Mouse (Mus musculus) heart, postnatal 0 days (tissue): Measurements from ENCODE around the gene Gm47429. TPM values are rescaled to one million over a fixed set of nuclear protein-coding genes. Genes with fewer than 3 reads are reported as not detected.

Source experiments
- ATAC-seq: fragments of 200-750 bp; cut with Nextera tagmentation; 2 replicates; pipeline ENCODE4 v1.8.0; 2017; ENCODE audit warnings: low read depth, moderate number of reproducible peaks, moderate library complexity; ENCODE audit not compliant: insufficient read depth
- DNase-seq: peaks from one replicate; pipeline ENCODE4 v3.0.0-alpha.2; 2016; ENCODE audit warnings: low spot score
- H3K27ac ChIP-seq: fragments of 300-500 bp; sonication (generic); 2 replicates; pipeline ENCODE4 v1.5.1; 2014; ENCODE audit warnings: low read depth, mild to moderate bottlenecking
- H3K27me3 ChIP-seq: fragments of 300-500 bp; sonication (generic); 2 replicates; pipeline ENCODE4 v1.6.1; 2014; ENCODE audit warnings: low read length, mixed read lengths; ENCODE audit not compliant: control insufficient read depth, insufficient read depth
- H3K36me3 ChIP-seq: fragments of 300-500 bp; sonication (generic); replicated peaks from 2 replicates; pipeline ENCODE4 v1.6.1; 2014; ENCODE audit warnings: low read length, mixed read lengths; ENCODE audit not compliant: control insufficient read depth, insufficient read depth
- H3K4me1 ChIP-seq: fragments of 300-500 bp; sonication (generic); 2 replicates; pipeline ENCODE4 v1.6.1; 2014; ENCODE audit warnings: antibody characterized with exemption; ENCODE audit not compliant: control insufficient read depth, insufficient read depth
- H3K4me2 ChIP-seq: fragments of 300-500 bp; sonication (generic); 2 replicates; pipeline ENCODE4 v1.6.1; 2014; ENCODE audit warnings: low read depth, mild to moderate bottlenecking, low read length, moderate library complexity
- H3K4me3 ChIP-seq: fragments of 300-500 bp; sonication (generic); 2 replicates; pipeline ENCODE4 v1.5.1; 2014; ENCODE audit warnings: low read depth, low read length
- H3K9ac ChIP-seq: fragments of 300-500 bp; sonication (generic); replicated peaks from 2 replicates; pipeline ENCODE4 v1.6.1; 2014; ENCODE audit warnings: low read depth, low read length, mixed read lengths
- H3K9me3 ChIP-seq: fragments of 300-500 bp; sonication (generic); replicated peaks from 2 replicates; pipeline ENCODE4 v1.6.1; 2016; ENCODE audit warnings: low read length; ENCODE audit not compliant: control insufficient read depth
- CTCF ChIP-seq: IDR thresholded peaks from 2 replicates; pipeline ENCODE4 v1.5.1; 2016; ENCODE audit warnings: antibody characterized with exemption, control low read depth, low read depth
- EP300 ChIP-seq: IDR thresholded peaks from 2 replicates; pipeline ENCODE4 v1.6.1; 2016; ENCODE audit warnings: antibody characterized with exemption, low read depth
- WGBS: fragments of 180-500 bp; shearing (Covaris S2); extraction: QIAGEN DNeasy Blood & Tissue Kit; methylation state at CpG from one replicate; pipeline ENCODE4 v1.1.7; 2014; 5-methylcytosine and 5-hydroxymethylcytosine counted together
- polyA plus RNA-seq: library from polyadenylated mRNA; unstranded; fragments of >200 nt; fragmentation: Nextera tagmentation; extraction: Ambion mirVana; gene quantifications from 2 replicates; pipeline ENCODE4 v1.2.1, GENCODE M21; 2015
- total RNA-seq: library from RNA; depleted of rRNA; stranded (reverse); fragments of >200 nt; gene quantifications from 2 replicates; pipeline ENCODE4 v1.2.3, GENCODE M21; 2014; ENCODE audit warnings: low replicate concordance; rRNA removed

Gene Gm47429
- total and polyA plus RNA-seq, 2 experiments from 2014 or later = not detected

- DNase-seq (no peak), ATAC-seq (no peak)
- Histone ChIP-seq H3K9me3 (no peaks in the 10 kb centered on the region), H3K27ac (no peak overlapping the region), H3K4me3 (peak overlapping the region; percentile 91), H3K4me2 (peak overlapping the region; percentile 87), H3K27me3 (no peaks in the 10 kb centered on the region), H3K9ac (peak overlapping the region; percentile 82), H3K36me3 (peaks cover 26% of the 10 kb centered on the region), H3K4me1 (no peaks in the 10 kb centered on the region; the same call in 1 of the 2 replicates)
- TF ChIP-seq EP300 (no peak), CTCF (no peak)
- WGBS = 32% methylated on average over 3 of the region's 3 CpGs
Measured at GRCm38 (mm10) chr13:50418421-50418820, 25.3 kb downstream of the Gm47429 start.

GRCm38 (mm10) chr13:50417389-50418183 lies 26.1 kb downstream of the Gm47429 start, which contains the start of gene Fbxw17:
Fbxw17 (plus strand) TSS chr13:50417864.
- H3K9ac ChIP-seq = peak within 1 kb of the TSS; percentile 82
- DNase-seq (peak; percentile 81), ATAC-seq (peak; percentile 96)
- H3K4me3 ChIP-seq = peak within 1 kb of the TSS; percentile 91
- H3K4me2 ChIP-seq = peak within 1 kb of the TSS; percentile 87
- TF ChIP-seq CTCF (no peak), EP300 (no peak)
- H3K4me1 ChIP-seq = no peaks in the 10 kb centered on the region; the same call in 1 of the 2 replicates
- no peaks in the 10 kb centered on the region for H3K27me3 ChIP-seq
- no peaks in the 10 kb centered on the region for H3K9me3 ChIP-seq
- peak within 1 kb of the TSS; percentile 26; the same call in 1 of the 2 replicates for H3K27ac ChIP-seq
- 12% methylated on average over 32 of the region's 35 CpGs for WGBS
- H3K36me3 ChIP-seq = peaks cover 17% of the 10 kb centered on the region; the same call in 1 of the 2 replicates

Other genes with a start within 250 kb of the Gm47429 start
- gene Gm906, start 193.6 kb downstream of the Gm47429 start, total RNA-seq = not detected in 2 replicates
- not detected in 2 replicates for gene Gm906, start 193.6 kb downstream of the Gm47429 start, polyA plus RNA-seq
- 32.3 and 501 TPM in 2 replicates for gene Fbxw17, start 26.0 kb downstream of the Gm47429 start, total RNA-seq
- 10.5 and 12.7 TPM in 2 replicates for gene Fbxw17, start 26.0 kb downstream of the Gm47429 start, polyA plus RNA-seq
- not detected in 2 replicates for gene Nutm2, start 23.4 kb upstream of the Gm47429 start, total RNA-seq
- gene Nutm2, start 23.4 kb upstream of the Gm47429 start, polyA plus RNA-seq = not detected in 2 replicates
- not detected in 2 replicates for gene Gm904, start 199.3 kb upstream of the Gm47429 start, total RNA-seq
- gene Gm904, start 199.3 kb upstream of the Gm47429 start, polyA plus RNA-seq = not detected in 2 replicates